31 mouse cellular contexts compared by ENCODE assay signal in genomic region chr7:43710031-43710430, GRCm38 (mm10). TPM values are rescaled to one million over a fixed set of nuclear protein-coding genes. Genes with fewer than 3 reads are reported as not detected.
"Had no signal": no experiment of that assay in that cellular context is flagged by ENCODE, and none has a peak within 500 bp of the region (broad histone marks: within the 10 kb centered on the region; RNA-seq: fewer than 3 reads in every experiment).

No protein-coding gene starts in this region.

- ATAC-seq: intestine, postnatal 0 days; liver, embryonic 12.5 days; midbrain, embryonic 16.5 days had no signal

- H3K27ac ChIP-seq: kidney, embryonic 15.5 days; left cerebral cortex, adult 2 months; limb, embryonic 13.5 days; liver, embryonic 12.5 days; liver, embryonic 15.5 days; macrophage; midbrain, embryonic 12.5 days; neural tube, embryonic 13.5 days had no signal

- H3K4me3 ChIP-seq: kidney, embryonic 15.5 days; left cerebral cortex, adult 2 months; limb, embryonic 13.5 days; liver, embryonic 12.5 days; liver, embryonic 15.5 days; midbrain, embryonic 12.5 days; myocyte; neural tube, embryonic 13.5 days had no signal

- DNase-seq: kidney, adult 2 months; kidney, postnatal 10 days; kidney, postnatal 36 days; layer of hippocampus, postnatal 36 days; left cerebral cortex, postnatal 4 days; liver; lung, embryonic 14.5 days; retina, postnatal 1 day; right cerebral cortex, postnatal 25 days; thymus, adult 18-20 months; thymus, postnatal 4 days had no signal

- H3K4me1 ChIP-seq: liver, embryonic 15.5 days; neural tube, embryonic 13.5 days had no signal

- H3K4me2 ChIP-seq: kidney, embryonic 15.5 days; limb, embryonic 13.5 days; liver, embryonic 12.5 days; liver, embryonic 15.5 days; lung, embryonic 14.5 days; midbrain, embryonic 12.5 days; neural tube, embryonic 13.5 days had no signal

- H3K9ac ChIP-seq: kidney, embryonic 15.5 days; limb, embryonic 13.5 days; liver, embryonic 12.5 days; liver, embryonic 15.5 days; lung, embryonic 14.5 days; midbrain, embryonic 12.5 days; neural tube, embryonic 13.5 days had no signal

- H3K9me3 ChIP-seq: kidney, embryonic 15.5 days; limb, embryonic 13.5 days; liver, embryonic 12.5 days; liver, embryonic 15.5 days; midbrain, embryonic 12.5 days; neural tube, embryonic 13.5 days had no signal

- H3K36me3 ChIP-seq: kidney, embryonic 15.5 days; limb, embryonic 13.5 days; liver, embryonic 12.5 days; liver, embryonic 15.5 days; midbrain, embryonic 12.5 days; neural tube, embryonic 13.5 days had no signal

- H3K27me3 ChIP-seq: liver, embryonic 15.5 days had no signal

RNA-seq across cellular contexts. Expression of gene Klk13, which starts 2.3 kb away (rescaled TPM):
- total RNA-seq: layer of hippocampus, adult 8-10 months; layer of hippocampus, postnatal 10 days; layer of hippocampus, postnatal 36 days; left cerebral cortex, adult 2 months; left cerebral cortex, postnatal 14 days; left cerebral cortex, postnatal 4 days; megakaryocyte, adult 5-6 weeks; monocyte, adult 5-6 weeks; neutrophil, adult 5-6 weeks had no signal
- polyA plus RNA-seq: kidney, adult 2 months; liver, embryonic 15.5 days; macrophage; midbrain, embryonic 12.5 days; myocyte; neural tube, embryonic 13.5 days; small intestine, adult 2 months; testis, adult 2 months had no signal

RNA-seq across cellular contexts. Expression of gene Klk14, which starts 19.8 kb away (rescaled TPM):
- total RNA-seq: layer of hippocampus, adult 8-10 months; layer of hippocampus, postnatal 36 days; left cerebral cortex, adult 2 months; left cerebral cortex, postnatal 14 days; megakaryocyte, adult 5-6 weeks; monocyte, adult 5-6 weeks; neutrophil, adult 5-6 weeks had no signal
- polyA plus RNA-seq: kidney, embryonic 15.5 days; limb, embryonic 13.5 days; liver, embryonic 12.5 days; liver, embryonic 15.5 days; lung, embryonic 14.5 days; macrophage; midbrain, embryonic 12.5 days; midbrain, embryonic 16.5 days; myocyte; neural tube, embryonic 13.5 days had no signal

RNA-seq across cellular contexts. Expression of gene Siglece, which starts 50.1 kb away (rescaled TPM):
- polyA plus RNA-seq: myocyte; neural tube, embryonic 13.5 days had no signal

RNA-seq across cellular contexts. Expression of gene Klk12, which starts 58.7 kb away (rescaled TPM):
- total RNA-seq: layer of hippocampus, adult 8-10 months; layer of hippocampus, postnatal 10 days; layer of hippocampus, postnatal 36 days; left cerebral cortex, adult 2 months; left cerebral cortex, postnatal 14 days; left cerebral cortex, postnatal 4 days; megakaryocyte, adult 5-6 weeks; monocyte, adult 5-6 weeks; neutrophil, adult 5-6 weeks had no signal
- polyA plus RNA-seq: intestine, embryonic 14.5 days; intestine, postnatal 0 days; kidney, adult 2 months; kidney, embryonic 15.5 days; limb, embryonic 13.5 days; liver, embryonic 12.5 days; liver, embryonic 15.5 days; lung, embryonic 14.5 days; macrophage; midbrain, embryonic 12.5 days; midbrain, embryonic 16.5 days; neural tube, embryonic 13.5 days; small intestine, adult 2 months; testis, adult 2 months had no signal
